Mouse (Mus musculus): ENCODE data around the gene Cul7. TPM values are rescaled to one million over a fixed set of nuclear protein-coding genes. Genes with fewer than 3 reads are reported as not detected.

Cul7 gene
- polyA plus RNA-seq, 1 experiment from 2014 or later = 50.8 TPM

DNA sequence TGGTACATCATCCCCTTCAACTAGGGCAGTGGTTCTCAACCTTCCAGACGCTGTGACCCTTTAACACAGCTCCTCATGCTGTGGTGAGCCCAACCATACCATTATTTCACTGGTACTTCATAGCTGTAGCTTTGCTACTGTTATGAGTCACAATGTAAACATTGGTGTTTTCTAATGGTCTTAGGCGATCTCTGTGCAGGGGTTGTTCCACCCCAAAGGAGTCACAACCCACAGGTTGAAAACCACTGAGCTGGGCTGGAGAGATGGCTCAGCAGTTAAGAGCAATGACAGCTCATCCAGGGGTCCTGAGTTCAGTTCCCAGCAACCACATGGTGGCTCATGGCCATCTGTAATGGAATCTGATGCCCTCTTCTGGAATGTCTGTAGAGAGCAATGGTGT is 41.3 kb downstream of the Cul7 start:
- WGBS = 78% methylated on average over 2 of the region's 2 CpGs
- Histone ChIP-seq H3K4me1 (replicated peaks; ENCODE audit: control insufficient read depth, insufficient read depth, low read length) (no peaks in the 10 kb centered on the region), H3K27ac (ENCODE audit: low read length) (no peak overlapping the region), H3K36me3 (ENCODE audit: control insufficient read depth, insufficient read depth, low read length) (peaks cover 8% of the 10 kb centered on the region; the same call in 1 of the 2 replicates), H3K27me3 (ENCODE audit: control insufficient read depth, insufficient read depth, low read depth, low read length) (no peaks in the 10 kb centered on the region), H3K4me2 (ENCODE audit: low read depth, low read length) (no peak overlapping the region), H3K4me3 (ENCODE audit: low read length) (no peak overlapping the region), H3K9ac (ENCODE audit: low read length) (no peak overlapping the region), H3K9me3 (ENCODE audit: control insufficient read depth, low read length) (no peaks in the 10 kb centered on the region)
- ATAC-seq (ENCODE audit: low read depth) = no peak

DNA sequence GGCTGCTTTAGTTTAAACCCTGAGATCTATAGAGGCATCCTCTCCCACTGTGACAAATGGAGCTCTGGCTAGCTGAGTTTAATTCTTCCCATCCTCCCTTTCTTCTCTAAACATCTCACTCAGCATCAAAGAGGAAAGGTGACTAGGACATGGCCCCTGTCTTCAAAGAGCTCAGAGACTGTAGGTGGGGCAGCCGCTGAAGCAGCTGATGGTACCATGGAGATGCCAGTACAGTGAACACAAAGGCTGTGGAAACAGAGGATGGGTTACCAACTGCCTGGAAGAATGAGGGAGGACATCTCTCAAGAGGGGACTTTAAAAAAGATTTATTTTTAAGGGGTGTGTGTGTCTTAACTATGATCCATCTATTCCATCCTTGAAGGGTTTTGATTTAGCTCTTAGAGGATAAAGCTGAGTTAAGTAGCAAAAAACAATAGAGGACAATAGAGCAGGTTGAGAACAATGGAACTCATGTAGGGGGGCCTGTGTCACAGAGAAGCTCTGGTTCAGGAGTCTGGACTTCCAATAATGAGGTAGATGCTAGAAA is 44.5 kb downstream of the Cul7 start:
- Histone ChIP-seq H3K36me3 (ENCODE audit: control insufficient read depth, insufficient read depth, low read length) (peaks cover under 1% of the 10 kb centered on the region; the same call in 1 of the 2 replicates), H3K4me1 (replicated peaks; ENCODE audit: control insufficient read depth, insufficient read depth, low read length) (no peaks in the 10 kb centered on the region), H3K27ac (ENCODE audit: low read length) (no peak overlapping the region), H3K9ac (ENCODE audit: low read length) (no peak overlapping the region), H3K4me3 (ENCODE audit: low read length) (no peak overlapping the region), H3K9me3 (ENCODE audit: control insufficient read depth, low read length) (no peaks in the 10 kb centered on the region), H3K27me3 (ENCODE audit: control insufficient read depth, insufficient read depth, low read depth, low read length) (no peaks in the 10 kb centered on the region), H3K4me2 (ENCODE audit: low read depth, low read length) (no peak overlapping the region)
- no peak for ATAC-seq (ENCODE audit: low read depth)
- WGBS = 56% methylated on average over 1 of the region's 1 CpGs

DNA sequence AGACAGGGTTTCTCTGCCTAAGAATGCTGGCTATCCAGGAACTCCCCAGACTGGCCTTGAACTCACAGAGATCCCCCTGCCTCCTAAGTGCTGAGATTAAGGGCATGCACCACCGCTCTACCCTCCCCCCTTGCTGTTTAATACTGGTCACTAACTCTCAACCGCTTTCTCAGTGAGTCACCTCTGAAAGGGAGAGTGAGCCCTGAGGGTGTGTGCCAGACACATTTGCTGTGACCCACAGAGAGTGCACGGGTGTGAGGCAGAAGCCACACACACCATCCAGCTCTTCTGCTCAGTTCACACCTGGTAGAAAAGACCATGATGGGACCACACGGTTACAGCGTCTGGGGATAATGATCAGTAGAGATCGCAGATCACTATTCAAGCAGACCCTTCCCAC is 48.4 kb downstream of the Cul7 start:
- no peak for ATAC-seq (ENCODE audit: low read depth)

DNA sequence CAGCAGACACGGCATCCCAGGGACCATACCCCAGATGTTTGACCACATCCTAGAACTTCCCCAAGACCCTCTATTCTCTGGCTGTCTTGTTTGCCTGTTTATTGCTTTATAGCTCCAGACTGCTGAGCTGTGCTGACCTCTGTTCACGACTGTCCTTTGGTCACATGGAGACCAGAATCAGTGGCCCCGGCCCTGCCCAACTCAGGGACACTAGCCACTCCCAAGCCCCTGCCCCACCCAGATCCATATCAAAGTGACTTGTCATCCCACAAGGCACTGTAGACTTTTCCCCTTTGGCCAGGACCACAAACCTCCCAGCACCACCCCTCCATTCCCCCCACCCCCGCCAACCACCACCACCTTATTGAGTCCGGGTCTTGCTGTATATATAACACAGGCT is 49.1 kb downstream of the Cul7 start:
- H3K36me3 ChIP-seq (ENCODE audit: control insufficient read depth, insufficient read depth, low read length) = peaks cover 5% of the 10 kb centered on the region; the same call in 1 of the 2 replicates
- H3K27me3 ChIP-seq (ENCODE audit: control insufficient read depth, insufficient read depth, low read depth, low read length) = no peaks in the 10 kb centered on the region
- 81% methylated on average over 5 of the region's 5 CpGs for WGBS
- H3K4me1 ChIP-seq (replicated peaks; ENCODE audit: control insufficient read depth, insufficient read depth, low read length) = peaks cover 20% of the 10 kb centered on the region
- no peak for ATAC-seq (ENCODE audit: low read depth)
- no peaks in the 10 kb centered on the region for H3K9me3 ChIP-seq (ENCODE audit: control insufficient read depth, low read length)
- no peak overlapping the region for H3K27ac ChIP-seq (ENCODE audit: low read length)
- H3K4me3 ChIP-seq (ENCODE audit: low read length) = no peak overlapping the region
- H3K4me2 ChIP-seq (ENCODE audit: low read depth, low read length) = no peak overlapping the region
- H3K9ac ChIP-seq (ENCODE audit: low read length) = no peak overlapping the region

More for the DNA sequence above, 48.4 kb downstream of the Cul7 start:
- WGBS = 89% methylated on average over 6 of the region's 6 CpGs
- H3K9me3 ChIP-seq (ENCODE audit: control insufficient read depth, low read length) = no peaks in the 10 kb centered on the region
- no peaks in the 10 kb centered on the region for H3K27me3 ChIP-seq (ENCODE audit: control insufficient read depth, insufficient read depth, low read depth, low read length)
- peaks cover 15% of the 10 kb centered on the region for H3K4me1 ChIP-seq (replicated peaks; ENCODE audit: control insufficient read depth, insufficient read depth, low read length)
- no peak overlapping the region for H3K27ac ChIP-seq (ENCODE audit: low read length)
- H3K4me2 ChIP-seq (ENCODE audit: low read depth, low read length) = no peak overlapping the region
- H3K36me3 ChIP-seq (ENCODE audit: control insufficient read depth, insufficient read depth, low read length) = peaks cover 5% of the 10 kb centered on the region; the same call in 1 of the 2 replicates
- H3K4me3 ChIP-seq (ENCODE audit: low read length) = no peak overlapping the region
- no peak overlapping the region for H3K9ac ChIP-seq (ENCODE audit: low read length)

GRCm38 (mm10) chr17:46699912-46700311 is 49.8 kb downstream of the Cul7 start:
- H3K9me3 ChIP-seq (ENCODE audit: control insufficient read depth, low read length) = no peaks in the 10 kb centered on the region
- H3K4me2 ChIP-seq (ENCODE audit: low read depth, low read length) = no peak overlapping the region
- H3K4me1 ChIP-seq (replicated peaks; ENCODE audit: control insufficient read depth, insufficient read depth, low read length) = peaks cover 20% of the 10 kb centered on the region
- no peak overlapping the region for H3K4me3 ChIP-seq (ENCODE audit: low read length)
- ATAC-seq (ENCODE audit: low read depth) = no peak
- H3K27ac ChIP-seq (ENCODE audit: low read length) = no peak overlapping the region
- 79% methylated on average over 3 of the region's 3 CpGs for whole genome bisulfite sequencing
- H3K27me3 ChIP-seq (ENCODE audit: control insufficient read depth, insufficient read depth, low read depth, low read length) = no peaks in the 10 kb centered on the region
- H3K36me3 ChIP-seq (ENCODE audit: control insufficient read depth, insufficient read depth, low read length) = peaks cover 5% of the 10 kb centered on the region; the same call in 1 of the 2 replicates
- no peak overlapping the region for H3K9ac ChIP-seq (ENCODE audit: low read length)

DNA sequence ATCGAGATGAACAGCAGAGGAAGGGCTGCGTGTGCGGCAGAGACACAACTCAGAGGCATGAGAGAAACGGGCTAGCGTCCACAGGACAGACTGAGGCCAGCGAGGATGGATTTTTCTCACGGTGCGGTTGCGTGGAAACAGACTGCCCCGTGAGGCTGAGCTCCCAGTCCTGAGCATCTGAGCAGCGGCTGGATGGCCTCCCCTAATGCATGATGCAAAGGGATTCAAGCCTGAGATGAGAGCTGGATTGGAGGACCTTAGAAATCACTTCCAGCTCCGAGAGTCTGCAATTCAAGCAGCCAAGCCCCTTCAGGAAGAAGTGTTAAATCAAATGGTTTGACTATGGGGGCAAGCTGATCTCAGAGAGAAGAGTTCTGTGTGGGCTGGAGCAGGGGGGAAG is 51.4 kb downstream of the Cul7 start:
- Histone ChIP-seq H3K9ac (ENCODE audit: low read length) (no peak overlapping the region), H3K9me3 (ENCODE audit: control insufficient read depth, low read length) (no peaks in the 10 kb centered on the region), H3K4me1 (replicated peaks; ENCODE audit: control insufficient read depth, insufficient read depth, low read length) (peaks cover 25% of the 10 kb centered on the region), H3K4me3 (ENCODE audit: low read length) (no peak overlapping the region), H3K27ac (ENCODE audit: low read length) (no peak overlapping the region), H3K36me3 (ENCODE audit: control insufficient read depth, insufficient read depth, low read length) (peaks cover 5% of the 10 kb centered on the region; the same call in 1 of the 2 replicates), H3K27me3 (ENCODE audit: control insufficient read depth, insufficient read depth, low read depth, low read length) (no peaks in the 10 kb centered on the region), H3K4me2 (ENCODE audit: low read depth, low read length) (no peak overlapping the region)
- WGBS = 71% methylated on average over 12 of the region's 12 CpGs
- no peak for ATAC-seq (ENCODE audit: low read depth)

- peaks cover 5% of the 10 kb centered on the region; the same call in 1 of the 2 replicates for H3K36me3 ChIP-seq (ENCODE audit: control insufficient read depth, insufficient read depth, low read length)
- peaks cover 25% of the 10 kb centered on the region for H3K4me1 ChIP-seq (replicated peaks; ENCODE audit: control insufficient read depth, insufficient read depth, low read length)
- H3K4me2 ChIP-seq (ENCODE audit: low read depth, low read length) = no peak overlapping the region
- H3K4me3 ChIP-seq (ENCODE audit: low read length) = no peak overlapping the region
- no peaks in the 10 kb centered on the region for H3K27me3 ChIP-seq (ENCODE audit: control insufficient read depth, insufficient read depth, low read depth, low read length)
- WGBS = 86% methylated on average over 12 of the region's 12 CpGs
- ATAC-seq (ENCODE audit: low read depth) = no peak
- H3K27ac ChIP-seq (ENCODE audit: low read length) = no peak overlapping the region
- H3K9ac ChIP-seq (ENCODE audit: low read length) = no peak overlapping the region
- no peaks in the 10 kb centered on the region for H3K9me3 ChIP-seq (ENCODE audit: control insufficient read depth, low read length)
Observed at GRCm38 (mm10) chr17:46702100-46702499, 52.0 kb downstream of the Cul7 start.

DNA sequence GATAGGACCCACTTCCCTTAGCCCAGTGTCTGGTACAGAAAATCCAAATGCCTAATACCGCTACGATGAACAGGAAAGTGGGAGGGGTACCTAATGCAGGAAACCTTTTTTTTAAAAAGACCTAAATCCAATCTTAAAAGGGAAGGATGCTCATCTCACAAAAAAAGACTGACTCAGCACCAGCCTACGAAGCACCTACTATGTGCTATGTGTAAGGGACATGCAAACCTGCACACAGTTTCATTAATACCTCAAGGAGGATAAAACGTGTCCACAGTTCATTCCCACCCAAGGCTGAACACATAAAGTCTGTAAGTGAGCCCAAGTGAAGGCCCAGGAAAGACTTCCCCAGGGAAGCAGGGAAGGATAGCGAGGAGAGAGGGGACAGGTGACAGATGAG is 52.4 kb downstream of the Cul7 start:
- Histone ChIP-seq H3K4me1 (replicated peaks; ENCODE audit: control insufficient read depth, insufficient read depth, low read length) (peaks cover 25% of the 10 kb centered on the region), H3K9ac (ENCODE audit: low read length) (no peak overlapping the region; the same call in 1 of the 2 replicates), H3K27me3 (ENCODE audit: control insufficient read depth, insufficient read depth, low read depth, low read length) (no peaks in the 10 kb centered on the region), H3K4me2 (ENCODE audit: low read depth, low read length) (peak overlapping the region; percentile 77; the same call in 1 of the 2 replicates), H3K9me3 (ENCODE audit: control insufficient read depth, low read length) (no peaks in the 10 kb centered on the region), H3K36me3 (ENCODE audit: control insufficient read depth, insufficient read depth, low read length) (peaks cover 5% of the 10 kb centered on the region; the same call in 1 of the 2 replicates), H3K27ac (ENCODE audit: low read length) (no peak overlapping the region), H3K4me3 (ENCODE audit: low read length) (no peak overlapping the region)
- 84% methylated on average over 5 of the region's 5 CpGs for WGBS
- ATAC-seq (ENCODE audit: low read depth) = no peak

DNA sequence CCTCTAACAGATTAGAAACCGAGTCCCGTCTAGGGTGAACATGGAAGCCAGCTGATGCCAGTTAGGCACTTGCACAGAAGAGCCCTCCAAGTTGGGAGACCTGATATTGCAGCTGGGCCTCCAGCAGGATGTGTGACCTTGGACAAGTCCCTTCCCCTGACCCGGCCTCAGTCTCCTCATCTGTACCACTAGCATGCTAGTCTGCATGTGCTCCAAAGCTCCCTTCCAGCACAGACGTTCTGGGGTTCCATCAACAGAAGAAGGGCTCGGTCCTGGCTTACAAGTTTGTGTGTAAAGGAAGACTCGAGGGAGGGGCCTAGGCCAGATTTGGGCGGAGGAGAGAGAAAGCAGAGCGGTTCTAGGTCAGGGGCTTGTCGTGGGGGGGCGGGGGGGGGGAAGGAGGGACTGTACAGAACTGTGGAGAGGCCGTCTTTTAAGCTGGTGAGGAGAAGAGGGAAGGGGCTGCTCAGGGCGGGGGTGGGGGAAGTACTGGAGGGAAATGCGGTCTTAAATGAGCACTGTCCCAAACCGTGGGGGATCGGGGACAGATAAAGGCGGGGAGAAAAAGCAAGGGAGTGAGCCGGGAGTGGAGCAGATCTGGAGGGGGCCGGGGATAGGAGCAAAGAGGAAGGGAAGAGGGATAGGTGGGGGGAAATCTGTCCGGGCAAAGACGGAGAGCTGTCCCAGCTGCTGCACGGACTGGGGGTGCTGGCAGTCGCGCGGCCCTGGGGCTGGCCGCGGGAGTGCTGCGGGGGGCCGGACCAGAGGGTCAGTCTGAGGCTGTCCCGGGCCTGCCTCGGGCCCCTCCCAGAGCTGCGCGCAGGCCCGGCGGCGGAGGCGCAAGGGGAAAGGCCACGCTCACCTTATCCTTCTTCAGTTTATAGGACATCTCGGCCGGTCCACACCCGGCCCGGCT is 54.1 kb downstream of the Cul7 start:
- H3K9ac ChIP-seq (ENCODE audit: low read length) = peak overlapping the region; percentile 93
- no peaks in the 10 kb centered on the region for H3K27me3 ChIP-seq (ENCODE audit: control insufficient read depth, insufficient read depth, low read depth, low read length)
- H3K36me3 ChIP-seq (ENCODE audit: control insufficient read depth, insufficient read depth, low read length) = peaks cover 5% of the 10 kb centered on the region; the same call in 1 of the 2 replicates
- peak; percentile 86 for ATAC-seq (ENCODE audit: low read depth)
- H3K4me2 ChIP-seq (ENCODE audit: low read depth, low read length) = peak overlapping the region; percentile 77
- peak overlapping the region; percentile 85 for H3K4me3 ChIP-seq (ENCODE audit: low read length)
- H3K27ac ChIP-seq (ENCODE audit: low read length) = peak overlapping the region; percentile 97
- peaks cover 25% of the 10 kb centered on the region for H3K4me1 ChIP-seq (replicated peaks; ENCODE audit: control insufficient read depth, insufficient read depth, low read length)
- no peaks in the 10 kb centered on the region for H3K9me3 ChIP-seq (ENCODE audit: control insufficient read depth, low read length)
- 2% methylated on average over 41 of the region's 41 CpGs for WGBS

All from lung, embryonic 16.5 days (tissue).